Mouse (Mus musculus): ENCODE data around the gene Tubgcp6. TPM values are rescaled to one million over a fixed set of nuclear protein-coding genes. Genes with fewer than 3 reads are reported as not detected.

The Tubgcp6 gene
- polyA plus RNA-seq, 1 experiment, result 19.0 TPM

DNA sequence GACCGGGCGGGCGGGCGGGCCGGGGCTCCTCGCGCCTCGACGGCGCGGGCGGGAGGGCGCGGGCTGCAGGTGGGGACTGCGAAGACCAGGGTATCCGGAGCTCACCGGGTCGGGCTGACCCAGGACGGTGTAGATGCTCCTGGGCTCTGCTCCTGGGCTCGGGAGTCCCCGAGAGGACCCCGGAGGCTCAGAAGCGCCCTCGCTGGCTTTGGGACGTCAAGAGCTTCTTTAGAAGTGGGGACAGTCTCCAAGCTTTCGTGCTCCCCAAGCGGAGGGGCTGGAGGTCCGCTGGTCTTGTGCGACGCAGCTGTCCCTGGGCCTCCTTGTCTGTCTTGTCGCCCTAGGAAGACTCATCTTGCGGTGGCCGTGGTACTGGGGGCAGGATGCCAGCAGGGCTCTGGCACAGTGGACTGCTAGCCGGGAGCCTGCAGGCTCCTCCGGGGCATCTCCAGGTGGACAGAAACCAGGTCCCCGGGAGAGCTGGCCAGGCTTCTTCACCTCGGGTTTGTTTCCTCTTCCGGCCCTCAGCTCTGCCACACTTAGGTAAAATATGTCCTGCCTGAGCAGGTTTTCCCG lies 46.7 kb downstream of the Tubgcp6 start:
- Histone ChIP-seq H3ac (ENCODE audit: control insufficient read depth, insufficient read length, low read depth) (peak overlapping the region; percentile 50), H3K4me3 (ENCODE audit: insufficient read depth, poor library complexity, severe bottlenecking) (peak overlapping the region; percentile 97), H3K79me3 (ENCODE audit: low read depth) (peaks cover 30% of the 10 kb centered on the region), H3K27me3 (ENCODE audit: control insufficient read depth, insufficient read depth, insufficient read length) (peaks cover under 1% of the 10 kb centered on the region), H3K79me2 (ENCODE audit: control insufficient read depth, insufficient read depth) (peaks cover 53% of the 10 kb centered on the region), H3K36me3 (ENCODE audit: control insufficient read depth, insufficient read depth) (peaks cover 14% of the 10 kb centered on the region)
- peak; percentile 45 for TF ChIP-seq MYOD1 (IDR thresholded peaks at IDR 0.05; ENCODE audit: control insufficient read depth, insufficient read length, low read depth)
- no peak for TF ChIP-seq CEBPB (IDR thresholded peaks at IDR 0.05; ENCODE audit: low read depth)

DNA sequence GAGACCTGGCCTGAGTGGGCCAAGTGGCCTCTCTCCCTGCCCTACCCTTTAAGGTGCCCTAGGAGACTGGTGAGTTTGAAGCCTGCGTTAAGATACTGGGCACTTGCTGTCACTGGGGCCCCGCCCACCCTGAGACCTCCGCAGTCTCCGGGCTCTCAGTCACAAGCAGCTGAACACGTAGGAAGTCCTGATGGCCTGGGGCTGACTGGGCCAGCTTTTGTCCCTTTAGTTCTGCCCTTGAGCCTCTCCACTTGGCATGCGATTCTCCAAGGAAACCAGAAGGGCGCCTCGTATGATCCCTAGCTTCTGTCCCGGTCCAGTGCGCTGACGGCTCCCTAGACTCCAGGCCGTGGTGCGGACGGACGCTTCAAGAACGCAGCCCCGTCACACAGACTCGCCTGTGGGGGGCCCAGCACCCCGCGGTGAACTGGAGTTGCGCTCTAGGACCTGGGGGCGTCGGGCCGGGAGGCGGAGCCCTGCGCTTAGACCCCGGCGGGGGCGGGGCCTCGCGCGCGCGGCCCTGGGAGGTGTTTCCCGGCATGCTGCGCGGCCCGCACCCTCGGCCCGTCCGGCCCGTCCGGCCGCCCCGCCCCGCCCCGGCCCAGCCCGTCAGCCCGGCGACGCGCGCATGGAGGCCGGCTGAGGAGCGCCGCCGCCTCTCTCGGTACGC lies 47.3 kb downstream of the Tubgcp6 start:
- H3K79me3 ChIP-seq (ENCODE audit: low read depth), result peaks cover 30% of the 10 kb centered on the region
- peaks cover 7% of the 10 kb centered on the region for H3K36me3 ChIP-seq (ENCODE audit: control insufficient read depth, insufficient read depth)
- peaks cover 47% of the 10 kb centered on the region for H3K79me2 ChIP-seq (ENCODE audit: control insufficient read depth, insufficient read depth)
- TF ChIP-seq CTCF (IDR thresholded peaks at IDR 0.05; ENCODE audit: control insufficient read depth, insufficient read depth, insufficient read length), result no peak
- TF ChIP-seq FOSL1 (IDR thresholded peaks at IDR 0.05; ENCODE audit: insufficient read depth, low read length, poor library complexity, severe bottlenecking), result no peak
- peak; percentile 56 for TF ChIP-seq MAX (IDR thresholded peaks at IDR 0.05)
- TF ChIP-seq MYOD1 (IDR thresholded peaks at IDR 0.05; ENCODE audit: control insufficient read depth, insufficient read length, low read depth), result no peak
- peaks cover 6% of the 10 kb centered on the region for H3K27me3 ChIP-seq (ENCODE audit: control insufficient read depth, insufficient read depth, insufficient read length)
- H3K4me3 ChIP-seq (ENCODE audit: insufficient read depth, poor library complexity, severe bottlenecking), result peak overlapping the region; percentile 97
- H3ac ChIP-seq (ENCODE audit: control insufficient read depth, insufficient read length, low read depth), result peak overlapping the region; percentile 83

DNA sequence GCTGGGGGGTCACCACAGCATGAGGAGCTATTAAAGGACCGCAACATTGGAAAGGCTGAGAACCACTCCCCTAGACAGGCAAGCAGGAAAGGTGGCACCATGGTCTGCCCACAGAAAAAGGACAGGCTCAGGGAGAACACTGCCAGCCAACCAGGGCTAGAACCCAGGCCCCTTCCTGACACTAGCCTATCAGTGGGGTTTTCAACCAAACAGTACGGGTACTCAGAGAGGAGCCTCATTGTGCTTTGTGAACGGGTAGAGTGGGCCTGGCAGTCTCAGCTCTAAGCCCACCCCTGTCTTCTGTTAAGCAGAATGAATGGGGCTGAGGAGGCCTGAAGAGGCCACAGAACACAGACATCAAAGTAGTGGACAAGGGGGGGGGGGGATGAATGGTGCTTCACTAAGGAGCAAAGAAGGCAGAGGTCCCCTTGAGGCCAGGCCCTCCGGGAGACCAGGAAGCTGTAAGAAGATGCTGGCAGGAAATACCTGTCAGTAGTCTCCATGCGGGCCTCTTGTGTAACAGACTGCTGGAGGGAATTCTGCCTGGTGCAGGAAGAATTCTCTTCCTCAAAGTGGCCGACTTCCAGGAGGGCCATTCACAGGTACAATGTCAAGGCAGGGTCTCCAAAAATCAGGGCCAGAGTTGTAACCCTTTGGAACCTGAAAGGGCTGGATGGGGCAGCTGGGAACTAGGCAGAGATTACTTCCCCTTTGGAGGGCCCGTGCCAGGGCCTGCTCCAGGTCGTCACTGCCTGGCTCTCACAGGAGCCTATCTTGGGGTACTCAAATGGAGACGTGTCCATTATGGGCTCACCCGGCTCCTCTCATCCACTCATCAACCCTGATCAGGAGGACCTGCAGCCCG lies 48.1 kb downstream of the Tubgcp6 start, which contains the start of gene Trabd:
Trabd (plus strand) TSS at position 512 of the 865 bp plus-strand sequence.
- H3ac ChIP-seq (ENCODE audit: control insufficient read depth, insufficient read length, low read depth), result peak within 1 kb of the TSS; percentile 83
- peaks cover 11% of the 10 kb centered on the region for H3K27me3 ChIP-seq (ENCODE audit: control insufficient read depth, insufficient read depth, insufficient read length)
- peaks cover 39% of the 10 kb centered on the region for H3K79me2 ChIP-seq (ENCODE audit: control insufficient read depth, insufficient read depth)
- TF ChIP-seq FOSL1 (IDR thresholded peaks at IDR 0.05; ENCODE audit: insufficient read depth, low read length, poor library complexity, severe bottlenecking), result no peak
- no peak for TF ChIP-seq CTCF (IDR thresholded peaks at IDR 0.05; ENCODE audit: control insufficient read depth, insufficient read depth, insufficient read length)
- no peak for TF ChIP-seq USF1 (IDR thresholded peaks at IDR 0.05; ENCODE audit: low read depth)
- TF ChIP-seq MYOG (IDR thresholded peaks at IDR 0.05; ENCODE audit: control insufficient read depth, extremely low read depth, insufficient read length), result no peak
- TF ChIP-seq MAX (IDR thresholded peaks at IDR 0.05), result no peak
- TF ChIP-seq CEBPB (IDR thresholded peaks at IDR 0.05; ENCODE audit: low read depth), result no peak
- no peak for TF ChIP-seq MYOD1 (IDR thresholded peaks at IDR 0.05; ENCODE audit: control insufficient read depth, insufficient read length, low read depth)
- peak within 1 kb of the TSS; percentile 97 for H3K4me3 ChIP-seq (ENCODE audit: insufficient read depth, poor library complexity, severe bottlenecking)
- peaks cover 30% of the 10 kb centered on the region for H3K79me3 ChIP-seq (ENCODE audit: low read depth)
- no peaks in the 10 kb centered on the region for H3K36me3 ChIP-seq (ENCODE audit: control insufficient read depth, insufficient read depth)

DNA sequence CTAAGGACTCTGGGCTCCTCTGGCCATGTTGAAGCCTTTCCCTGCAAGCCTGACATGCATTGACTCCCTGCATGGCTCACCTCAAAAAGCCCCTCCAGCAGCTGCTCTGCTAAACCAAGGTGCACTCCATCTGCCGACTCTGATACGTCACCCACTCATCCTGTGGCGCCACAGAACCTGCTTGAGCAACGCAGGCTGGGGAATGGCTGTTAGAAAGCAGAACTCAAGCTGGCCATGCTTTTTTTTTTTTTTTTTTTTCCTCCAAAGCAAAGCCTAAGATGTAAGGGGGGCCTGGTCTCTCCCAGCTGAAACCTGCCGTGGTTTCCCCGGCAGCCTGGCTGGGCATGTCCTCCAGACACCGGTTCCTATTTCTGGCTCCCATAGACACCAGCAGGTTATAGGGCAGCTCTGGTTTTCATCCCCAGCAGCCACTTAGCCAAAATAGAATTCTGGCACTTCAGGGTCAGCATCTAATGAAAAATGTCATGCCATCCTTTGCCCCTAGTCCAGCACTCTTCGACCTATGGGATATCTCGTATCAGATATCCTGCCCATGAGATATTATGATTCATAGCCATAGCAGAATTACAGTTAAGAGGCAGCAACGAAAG lies 48.8 kb downstream of the Tubgcp6 start:
- Histone ChIP-seq H3K4me3 (ENCODE audit: insufficient read depth, poor library complexity, severe bottlenecking) (no peak overlapping the region), H3K79me3 (ENCODE audit: low read depth) (peaks cover 30% of the 10 kb centered on the region), H3K79me2 (ENCODE audit: control insufficient read depth, insufficient read depth) (peaks cover 32% of the 10 kb centered on the region), H3ac (ENCODE audit: control insufficient read depth, insufficient read length, low read depth) (no peak overlapping the region), H3K27me3 (ENCODE audit: control insufficient read depth, insufficient read depth, insufficient read length) (peaks cover 18% of the 10 kb centered on the region), H3K36me3 (ENCODE audit: control insufficient read depth, insufficient read depth) (no peaks in the 10 kb centered on the region)
- TF ChIP-seq USF1 (IDR thresholded peaks at IDR 0.05; ENCODE audit: low read depth) (no peak), CTCF (IDR thresholded peaks at IDR 0.05; ENCODE audit: control insufficient read depth, insufficient read depth, insufficient read length) (no peak), MAX (IDR thresholded peaks at IDR 0.05) (no peak), FOSL1 (IDR thresholded peaks at IDR 0.05; ENCODE audit: insufficient read depth, low read length, poor library complexity, severe bottlenecking) (no peak), CEBPB (IDR thresholded peaks at IDR 0.05; ENCODE audit: low read depth) (no peak)

DNA sequence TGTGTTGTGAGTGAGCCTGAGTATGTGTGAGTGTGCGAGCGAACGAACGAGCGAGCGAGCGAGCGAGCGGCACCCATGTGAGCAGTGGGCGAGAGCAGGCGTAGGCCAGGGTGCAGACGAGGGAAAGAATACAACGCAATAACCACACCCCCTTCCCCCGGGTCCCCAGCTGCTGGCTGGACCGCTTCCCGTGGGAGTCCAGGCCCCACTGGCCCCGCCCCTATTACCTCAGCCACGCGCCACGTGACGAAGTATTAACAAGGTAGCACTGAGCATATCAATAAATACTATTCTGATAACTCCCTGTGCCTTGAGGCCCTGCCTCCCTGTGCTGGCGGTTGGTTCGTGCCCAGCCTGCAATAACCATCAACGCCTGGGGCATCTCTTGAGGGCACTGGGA lies 52.3 kb downstream of the Tubgcp6 start:
- Histone ChIP-seq H3K79me2 (ENCODE audit: control insufficient read depth, insufficient read depth) (no peaks in the 10 kb centered on the region), H3K27me3 (ENCODE audit: control insufficient read depth, insufficient read depth, insufficient read length) (peaks cover 44% of the 10 kb centered on the region), H3ac (ENCODE audit: control insufficient read depth, insufficient read length, low read depth) (no peak overlapping the region), H3K36me3 (ENCODE audit: control insufficient read depth, insufficient read depth) (no peaks in the 10 kb centered on the region), H3K4me3 (ENCODE audit: insufficient read depth, poor library complexity, severe bottlenecking) (no peak overlapping the region), H3K79me3 (ENCODE audit: low read depth) (no peaks in the 10 kb centered on the region)
- TF ChIP-seq MYOG (IDR thresholded peaks at IDR 0.05; ENCODE audit: control insufficient read depth, extremely low read depth, insufficient read length) (no peak), MAX (IDR thresholded peaks at IDR 0.05) (no peak), FOSL1 (IDR thresholded peaks at IDR 0.05; ENCODE audit: insufficient read depth, low read length, poor library complexity, severe bottlenecking) (no peak), USF1 (IDR thresholded peaks at IDR 0.05; ENCODE audit: low read depth) (no peak), MYOD1 (IDR thresholded peaks at IDR 0.05; ENCODE audit: control insufficient read depth, insufficient read length, low read depth) (no peak), CEBPB (IDR thresholded peaks at IDR 0.05; ENCODE audit: low read depth) (no peak), CTCF (IDR thresholded peaks at IDR 0.05; ENCODE audit: control insufficient read depth, insufficient read depth, insufficient read length) (no peak)
